Mouse (Mus musculus): ENCODE data around the gene Serpina3c.

Serpina3c gene

GRCm38 (mm10) chr12:104153656-104154055 lies at the start of gene Serpina3c:
TSS of gene Serpina3c (minus strand) at chr12:104153870.
- DNase-seq (ENCODE audit: low spot score), result no peak

- no peak for DNase-seq (ENCODE audit: low spot score)
Observed at GRCm38 (mm10) chr12:104190852-104191251, 37.2 kb upstream of the Serpina3c start.

- no peak for DNase-seq (ENCODE audit: low spot score)
Observed at GRCm38 (mm10) chr12:104189246-104189645, 35.6 kb upstream of the Serpina3c start.

- no peak for DNase-seq (ENCODE audit: low spot score)
Observed at GRCm38 (mm10) chr12:104186041-104186581, 32.4 kb upstream of the Serpina3c start.

GRCm38 (mm10) chr12:104185046-104185445 lies 31.4 kb upstream of the Serpina3c start:
- no peak for DNase-seq (ENCODE audit: low spot score)

GRCm38 (mm10) chr12:104178987-104179386 lies 25.3 kb upstream of the Serpina3c start:
- no peak for DNase-seq (ENCODE audit: low spot score)

- DNase-seq (ENCODE audit: low spot score), result no peak
Observed at GRCm38 (mm10) chr12:104178577-104178976, 24.9 kb upstream of the Serpina3c start.

GRCm38 (mm10) chr12:104175636-104176035 lies 22.0 kb upstream of the Serpina3c start:
- DNase-seq (ENCODE audit: low spot score), result no peak

- DNase-seq (ENCODE audit: low spot score), result no peak
Observed at GRCm38 (mm10) chr12:104174747-104175146, 21.1 kb upstream of the Serpina3c start.

- DNase-seq (ENCODE audit: low spot score), result no peak
Observed at GRCm38 (mm10) chr12:104153041-104153645, 527 bp downstream of the Serpina3c start.

GRCm38 (mm10) chr12:104151989-104152388 lies 1.7 kb downstream of the Serpina3c start:
- no peak for DNase-seq (ENCODE audit: low spot score)

GRCm38 (mm10) chr12:104145571-104145970 lies 8.1 kb downstream of the Serpina3c start:
- no peak for DNase-seq (ENCODE audit: low spot score)

- DNase-seq (ENCODE audit: low spot score), result no peak
Observed at GRCm38 (mm10) chr12:104143286-104143685, 10.4 kb downstream of the Serpina3c start.

GRCm38 (mm10) chr12:104142427-104142826 lies 11.2 kb downstream of the Serpina3c start:
- no peak for DNase-seq (ENCODE audit: low spot score)

- no peak for DNase-seq (ENCODE audit: low spot score)
Observed at GRCm38 (mm10) chr12:104141506-104141905, 12.2 kb downstream of the Serpina3c start.

- DNase-seq (ENCODE audit: low spot score), result no peak
Observed at GRCm38 (mm10) chr12:104140543-104141103, 13.0 kb downstream of the Serpina3c start.

- DNase-seq (ENCODE audit: low spot score), result no peak
Observed at GRCm38 (mm10) chr12:104138216-104138615, 15.5 kb downstream of the Serpina3c start.

GRCm38 (mm10) chr12:104131041-104131440 lies 22.6 kb downstream of the Serpina3c start:
- no peak for DNase-seq (ENCODE audit: low spot score)

- no peak for DNase-seq (ENCODE audit: low spot score)
Observed at GRCm38 (mm10) chr12:104127696-104128095, 26.0 kb downstream of the Serpina3c start, which contains the start of gene Serpina3b. TSS of gene Serpina3b (plus strand) at chr12:104127996.

GRCm38 (mm10) chr12:104125021-104125560 lies 28.6 kb downstream of the Serpina3c start:
- no peak for DNase-seq (ENCODE audit: low spot score)

GRCm38 (mm10) chr12:104123996-104124395 lies 29.7 kb downstream of the Serpina3c start:
- DNase-seq (ENCODE audit: low spot score), result no peak

- no peak for DNase-seq (ENCODE audit: low spot score)
Observed at GRCm38 (mm10) chr12:104123097-104123496, 30.6 kb downstream of the Serpina3c start.

GRCm38 (mm10) chr12:104114921-104115579 lies 38.6 kb downstream of the Serpina3c start:
- no peak for DNase-seq (ENCODE audit: low spot score)
